Mouse (Mus musculus) ES-Bruce4 (cell line): ENCODE measurements at regions not wholly inside any gene's neighbourhood (a gene's known extent, or its start where the extent isn't known, plus 50 kb on each side); places are given as distances from the start of the nearest gene placed in this dataset.

Experiments
- CTCF ChIP-seq: IDR thresholded peaks from one replicate; pipeline ENCODE4 v1.8.1; 2011; ENCODE audit warnings: low read depth, low read length
- POLR2A ChIP-seq: IDR thresholded peaks from one replicate; pipeline ENCODE4 v1.8.1; 2011; ENCODE audit warnings: low read length; ENCODE audit not compliant: insufficient read depth

DNA sequence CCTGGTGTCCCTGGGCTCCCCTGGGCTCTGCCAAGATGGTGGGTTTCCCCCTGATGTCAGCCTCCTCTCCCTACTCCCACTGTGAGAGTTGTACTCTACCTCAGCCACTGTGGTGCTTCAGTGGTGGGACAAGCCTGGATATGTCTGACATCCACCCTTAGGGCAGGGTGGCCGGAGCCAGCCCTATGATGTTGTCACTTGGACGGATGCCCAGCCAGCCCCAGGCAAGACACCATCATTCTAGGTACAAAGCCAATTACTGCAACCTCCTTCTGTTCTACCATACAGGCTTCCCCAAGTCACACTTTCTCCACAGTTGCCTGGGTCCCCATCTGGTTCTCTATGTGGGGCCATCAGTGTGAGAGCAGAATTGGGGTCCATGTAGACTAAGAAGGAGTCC, 141.0 kb upstream of the Smim23 start:
- TF ChIP-seq POLR2A (no peak), CTCF (no peak)
